Mouse (Mus musculus) ES-E14 (cell line): ENCODE measurements around the gene Antxr1. TPM values are rescaled to one million over a fixed set of nuclear protein-coding genes. Genes with fewer than 3 reads are reported as not detected.

Experiments
- DNase-seq: peaks from one replicate; pipeline ENCODE4 v3.0.0-alpha.2; 2013; ENCODE audit warnings: low read depth, low spot score
- H3K27ac ChIP-seq: 2 replicates; pipeline ENCODE4 v1.5.1; 2012; ENCODE audit warnings: low read depth, mild to moderate bottlenecking, low read length, moderate library complexity, mixed read lengths; ENCODE audit not compliant: poor library complexity, insufficient read depth, severe bottlenecking
- H3K36me3 ChIP-seq: 2 replicates; pipeline ENCODE4 v1.6.1; 2012; ENCODE audit warnings: mild to moderate bottlenecking, low read length, moderate library complexity, mixed read lengths; ENCODE audit not compliant: control insufficient read depth, poor library complexity, insufficient read depth, severe bottlenecking
- H3K4me1 ChIP-seq, 2 experiments: fragments of 150-350 bp in 1 of 2; sonication (generic) in 1 of 2; 2 replicates each; pipeline ENCODE4 v1.6.1; 2012; ENCODE audit warnings: low read length in 2 of 2, mild to moderate bottlenecking in 1 of 2, mixed read lengths in 1 of 2; ENCODE audit not compliant: control insufficient read depth in 2 of 2, insufficient read depth in 2 of 2, poor library complexity in 1 of 2
- H3K4me3 ChIP-seq, 2 experiments: fragments of 150-350 bp in 1 of 2; sonication (generic) in 1 of 2; 2 replicates each; pipeline ENCODE4 v1.5.1; 2012; ENCODE audit warnings: low read length in 2 of 2, low read depth in 1 of 2, mild to moderate bottlenecking in 1 of 2, mixed read lengths in 1 of 2; ENCODE audit not compliant: insufficient read depth in 1 of 2, poor library complexity in 1 of 2, severe bottlenecking in 1 of 2
- H3K9ac ChIP-seq: 2 replicates; pipeline ENCODE4 v1.6.1; 2012; ENCODE audit warnings: low read depth, mild to moderate bottlenecking, low read length, mixed read lengths; ENCODE audit not compliant: poor library complexity, insufficient read depth, severe bottlenecking
- H3K9me3 ChIP-seq: fragments of 150-350 bp; sonication (generic); 2 replicates; pipeline ENCODE4 v1.6.1; 2012; ENCODE audit warnings: low read depth, mild to moderate bottlenecking, low read length; ENCODE audit not compliant: control insufficient read depth, insufficient read depth
- CHD2 ChIP-seq: IDR thresholded peaks from 2 replicates; pipeline ENCODE4 v1.6.1; 2014; ENCODE audit warnings: mild to moderate bottlenecking, low read depth, low read length, inconsistent platforms
- HCFC1 ChIP-seq: IDR thresholded peaks from 2 replicates; pipeline ENCODE4 v1.6.1; 2012; ENCODE audit warnings: low read length, inconsistent platforms, borderline replicate concordance; ENCODE audit not compliant: insufficient read depth
- MAFK ChIP-seq: IDR thresholded peaks from 2 replicates; pipeline ENCODE4 v1.6.1; 2014; ENCODE audit warnings: mild to moderate bottlenecking, low read depth, low read length, inconsistent platforms; ENCODE audit not compliant: insufficient read depth
- ZC3H11A ChIP-seq: IDR thresholded peaks from 2 replicates; pipeline ENCODE4 v1.6.1; 2012; ENCODE audit warnings: low read depth, mild to moderate bottlenecking, inconsistent platforms, low read length, borderline replicate concordance
- ZNF384 ChIP-seq: IDR thresholded peaks from 2 replicates; pipeline ENCODE4 v1.6.1; 2012; ENCODE audit warnings: low read depth, low read length, inconsistent platforms
- in situ Hi-C, 2 experiments: fragments of 600-800 bp; cut with MboI; formaldehyde crosslinking; loops; one replicate each; pipeline ENCODE4 v1.15.1; 2025; ENCODE audit warnings: low sequenced_read_pairs in 2 of 2, inconsistent platforms in 1 of 2; ENCODE audit not compliant: unreplicated experiment in 2 of 2
- total RNA-seq: library from RNA; depleted of rRNA; stranded (reverse); fragments of 300-350 nt; gene quantifications from 2 replicates; pipeline ENCODE4 v1.2.3, GENCODE M21; 2012; rRNA removed

Antxr1 gene
- total RNA-seq, 1 experiment, result 2.5 TPM

- Histone ChIP-seq H3K9ac (no peak overlapping the region), H3K36me3 (peaks cover 7% of the 10 kb centered on the region), H3K4me3 (no peak overlapping the region), H3K4me1 (no peaks in the 10 kb centered on the region), H3K9me3 (no peaks in the 10 kb centered on the region), H3K27ac (no peak overlapping the region)
- in situ Hi-C loops, result no loop called here
- TF ChIP-seq MAFK (no peak), HCFC1 (no peak), CHD2 (no peak), ZNF384 (no peak), ZC3H11A (no peak)
- no peak for DNase-seq
Measured at GRCm38 (mm10) chr6:87090877-87091276, 244.7 kb downstream of the Antxr1 start.

DNA sequence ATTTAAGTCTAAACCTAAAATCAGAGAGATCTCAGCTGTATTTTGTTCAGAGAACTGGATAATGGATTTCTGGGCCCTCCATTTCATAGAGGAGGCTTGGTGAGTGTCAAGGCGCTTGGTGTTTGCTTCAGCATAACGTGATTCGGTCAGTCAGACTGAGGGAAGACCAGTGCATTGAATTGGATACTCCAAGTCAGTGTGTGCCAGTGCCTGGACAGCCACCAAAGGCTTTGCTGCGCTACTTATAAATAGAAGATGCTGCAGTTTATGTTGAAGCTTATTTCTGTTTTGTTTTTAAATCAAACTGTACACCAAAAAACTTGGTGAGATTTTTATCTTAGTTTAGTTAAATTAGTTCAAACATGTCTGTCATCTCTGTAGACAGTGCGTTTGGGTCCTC, 247.3 kb downstream of the Antxr1 start:
- in situ Hi-C loops, result no loop called here
- TF ChIP-seq MAFK (no peak), HCFC1 (no peak), CHD2 (no peak), ZNF384 (no peak), ZC3H11A (no peak)
- Histone ChIP-seq H3K4me1 (no peaks in the 10 kb centered on the region), H3K36me3 (peaks cover 7% of the 10 kb centered on the region), H3K9me3 (no peaks in the 10 kb centered on the region), H3K9ac (no peak overlapping the region), H3K4me3 (no peak overlapping the region), H3K27ac (no peak overlapping the region)
- DNase-seq, result no peak

DNA sequence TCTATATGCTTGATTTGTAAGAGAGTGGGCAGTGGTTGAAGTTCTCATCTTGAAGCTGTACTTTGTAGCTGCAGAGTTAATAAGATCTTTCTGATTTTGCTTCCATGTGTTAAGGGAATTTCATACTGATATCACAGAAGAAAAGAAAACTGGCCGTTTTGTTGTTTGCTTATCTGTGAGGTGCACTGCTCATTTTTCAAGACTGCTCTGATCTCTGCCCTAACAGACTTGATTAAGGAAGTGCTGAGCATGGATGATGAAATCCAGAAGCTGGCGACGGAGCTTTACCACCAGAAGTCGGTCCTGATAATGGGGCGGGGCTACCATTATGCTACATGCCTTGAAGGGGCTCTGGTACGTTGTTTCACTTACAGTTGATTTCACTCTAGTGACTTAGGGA, 250.6 kb downstream of the Antxr1 start:
- H3K9me3 ChIP-seq, result no peaks in the 10 kb centered on the region
- H3K4me1 ChIP-seq, result no peaks in the 10 kb centered on the region
- peaks cover 7% of the 10 kb centered on the region for H3K36me3 ChIP-seq
- H3K27ac ChIP-seq, result no peak overlapping the region
- H3K9ac ChIP-seq, result no peak overlapping the region
- no peak for DNase-seq
- no peak for TF ChIP-seq ZNF384
- no peak for TF ChIP-seq ZC3H11A
- TF ChIP-seq MAFK, result no peak
- TF ChIP-seq HCFC1, result no peak
- TF ChIP-seq CHD2, result no peak
- H3K4me3 ChIP-seq, result no peak overlapping the region
- in situ Hi-C loops, result no loop called here

Other genes with a start within 250 kb of the Antxr1 start
- 0.11 TPM in 1 of 2 replicates, not detected in the other for gene D6Ertd527e, start 231.1 kb downstream of the Antxr1 start, total RNA-seq
- gene Gkn1, start 15.1 kb upstream of the Antxr1 start, total RNA-seq, result not detected in 2 replicates
- gene Gkn2, start 37.5 kb upstream of the Antxr1 start, total RNA-seq, result not detected in 2 replicates
- not detected in 2 replicates for gene Gkn3, start 53.1 kb upstream of the Antxr1 start, total RNA-seq
- not detected in 2 replicates for gene Bmp10, start 93.2 kb upstream of the Antxr1 start, total RNA-seq
- 0.11 and 0.13 TPM in 2 replicates for gene Arhgap25, start 197.4 kb upstream of the Antxr1 start, total RNA-seq